Mouse (Mus musculus): ENCODE results near the gene Metrn. TPM values are rescaled to one million over a fixed set of nuclear protein-coding genes. Genes with fewer than 3 reads are reported as not detected.

Metrn gene
- polyA plus RNA-seq, 1 experiment from 2014 or later, result 41.9 TPM

DNA sequence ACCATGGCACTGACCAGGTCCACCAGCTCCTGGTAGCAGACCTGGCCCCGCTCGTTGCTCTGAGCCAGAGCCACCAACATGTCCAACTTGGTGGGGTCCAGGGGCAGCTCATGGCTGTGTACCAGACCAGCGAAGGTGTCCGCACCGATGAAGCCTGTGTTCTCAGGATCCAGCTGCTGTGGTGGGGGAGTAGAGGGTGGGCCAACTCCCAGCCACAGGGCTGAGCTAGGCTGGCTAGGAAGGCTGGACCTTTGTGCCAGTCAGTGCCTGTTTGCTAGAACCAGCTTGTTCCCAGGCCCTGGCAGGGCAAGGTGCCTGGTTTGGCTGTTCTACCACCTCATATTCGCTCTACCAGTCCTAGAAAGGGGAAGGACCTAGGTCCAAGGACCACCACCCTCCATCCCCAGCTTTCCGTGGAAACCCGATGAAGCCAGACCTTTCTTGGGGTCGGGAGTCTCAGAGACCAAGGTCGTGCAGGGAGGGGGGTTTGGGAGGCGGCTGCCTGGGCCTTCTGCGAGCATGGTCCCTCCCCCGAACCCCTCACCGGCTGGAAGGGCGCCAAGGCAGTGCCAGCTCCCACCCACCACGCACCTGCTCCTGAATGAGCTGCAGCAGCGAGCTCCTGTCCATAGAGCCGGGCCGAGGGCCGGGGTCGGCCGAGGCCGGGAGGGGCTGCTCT is 39.6 kb upstream of the Metrn start:
- Histone ChIP-seq H3K4me2 (replicated peaks) (peak overlapping the region; percentile 91), H3K4me3 (replicated peaks) (peak overlapping the region; percentile 34), H3K36me3 (peaks cover 14% of the 10 kb centered on the region), H3K9ac (peak overlapping the region; percentile 50), H3K4me1 (replicated peaks) (peaks cover 55% of the 10 kb centered on the region), H3K27ac (peak overlapping the region; percentile 27; the same call in 1 of the 2 replicates), H3K27me3 (replicated peaks) (no peaks in the 10 kb centered on the region), H3K9me3 (no peaks in the 10 kb centered on the region)
- no peak for ATAC-seq
- 23% methylated on average over 23 of the region's 23 CpGs for WGBS

DNA sequence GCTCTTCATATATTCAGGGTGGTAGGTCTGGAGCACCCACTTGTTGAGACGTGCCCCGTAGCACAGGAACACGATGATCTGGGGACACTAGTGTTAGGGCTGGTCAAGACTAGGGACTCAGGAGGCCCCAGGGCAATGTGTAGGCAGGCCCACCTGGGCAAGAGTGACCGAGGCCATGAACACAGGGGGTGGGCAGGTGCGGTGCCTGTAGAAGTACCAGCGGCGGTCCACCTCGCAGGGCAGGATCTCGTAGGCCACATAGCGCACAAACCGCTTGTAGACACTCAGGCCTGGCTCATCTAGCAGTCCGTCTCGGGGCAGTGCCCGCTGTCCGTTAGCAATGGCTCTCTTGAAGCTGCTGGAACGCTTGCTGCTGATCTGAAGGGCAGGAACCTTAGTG is 38.9 kb upstream of the Metrn start:
- no peak for ATAC-seq
- Histone ChIP-seq H3K9ac (0 out of 2 replicates have a peak overlapping the region, but pooled peaks have one; percentile 50), H3K9me3 (no peaks in the 10 kb centered on the region), H3K4me3 (replicated peaks) (no peak overlapping the region), H3K4me2 (replicated peaks) (peak overlapping the region; percentile 91; the same call in 1 of the 2 replicates), H3K4me1 (replicated peaks) (peaks cover 62% of the 10 kb centered on the region), H3K27ac (no peak overlapping the region), H3K27me3 (replicated peaks) (no peaks in the 10 kb centered on the region), H3K36me3 (peaks cover 17% of the 10 kb centered on the region)
- 91% methylated on average over 16 of the region's 16 CpGs for WGBS

DNA sequence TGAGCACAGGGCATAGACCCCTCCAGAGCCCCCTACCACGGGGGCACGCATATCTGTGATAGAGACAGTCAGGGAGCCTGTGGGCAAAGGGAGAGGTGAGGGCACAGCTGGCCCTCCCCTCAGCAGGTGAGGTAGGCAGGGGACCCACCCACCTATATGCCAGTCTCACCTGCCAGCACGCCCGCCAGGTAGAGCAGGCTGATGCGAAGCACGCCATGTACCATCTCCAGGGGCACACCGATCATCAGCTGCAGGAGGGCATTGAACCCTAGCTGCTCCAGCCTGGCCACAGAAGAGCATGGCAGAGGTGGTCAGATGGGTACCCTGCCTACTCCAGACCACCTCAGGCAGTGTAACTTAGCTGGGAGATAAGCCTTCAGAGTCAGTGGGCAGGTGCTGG is 38.4 kb upstream of the Metrn start:
- Histone ChIP-seq H3K27ac (no peak overlapping the region), H3K27me3 (replicated peaks) (no peaks in the 10 kb centered on the region), H3K4me2 (replicated peaks) (peak overlapping the region; percentile 91), H3K4me1 (replicated peaks) (peaks cover 65% of the 10 kb centered on the region), H3K36me3 (peaks cover 21% of the 10 kb centered on the region), H3K4me3 (replicated peaks) (peak overlapping the region; percentile 83; the same call in 1 of the 2 replicates), H3K9ac (peak overlapping the region; percentile 85; the same call in 1 of the 2 replicates), H3K9me3 (no peaks in the 10 kb centered on the region)
- ATAC-seq, result no peak
- WGBS, result 93% methylated on average over 7 of the region's 7 CpGs

DNA sequence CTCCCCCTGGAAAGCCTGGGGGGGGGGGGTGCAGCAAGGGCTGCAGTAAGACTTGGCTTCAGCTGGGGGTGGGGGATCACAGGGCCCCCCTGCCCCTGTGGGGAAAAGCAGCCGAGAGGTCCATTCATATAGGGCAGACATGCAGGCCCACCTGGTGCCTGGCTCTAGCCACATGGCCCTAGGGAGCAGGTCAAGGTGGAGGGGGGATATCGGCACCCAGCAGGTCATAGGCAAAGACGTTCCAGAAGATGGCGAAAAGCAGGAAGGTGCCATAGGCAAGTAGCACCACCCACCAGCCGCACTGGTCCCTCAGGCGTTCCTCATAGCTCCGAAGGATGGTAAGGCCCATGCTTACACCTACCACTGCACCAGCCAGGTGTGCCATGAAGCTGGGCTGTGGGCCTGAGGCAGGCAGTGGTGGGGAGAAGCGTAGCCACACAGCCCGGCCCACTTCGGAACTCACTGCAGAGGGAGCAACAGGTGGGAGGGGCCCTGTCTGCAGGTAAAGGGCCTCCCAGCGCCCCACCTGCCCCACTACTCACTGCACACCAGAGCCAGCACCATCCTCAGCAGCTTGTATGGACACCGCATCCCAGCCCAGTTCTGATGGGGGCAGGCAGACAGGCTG is 37.8 kb upstream of the Metrn start:
- no peak for ATAC-seq
- Histone ChIP-seq H3K4me3 (replicated peaks) (peak overlapping the region; percentile 83), H3K27me3 (replicated peaks) (no peaks in the 10 kb centered on the region), H3K9me3 (no peaks in the 10 kb centered on the region), H3K9ac (peak overlapping the region; percentile 85), H3K4me1 (replicated peaks) (peaks cover 70% of the 10 kb centered on the region), H3K27ac (no peak overlapping the region; the same call in 1 of the 2 replicates), H3K36me3 (peaks cover 21% of the 10 kb centered on the region), H3K4me2 (replicated peaks) (peak overlapping the region; percentile 91)
- 77% methylated on average over 12 of the region's 12 CpGs for WGBS

DNA sequence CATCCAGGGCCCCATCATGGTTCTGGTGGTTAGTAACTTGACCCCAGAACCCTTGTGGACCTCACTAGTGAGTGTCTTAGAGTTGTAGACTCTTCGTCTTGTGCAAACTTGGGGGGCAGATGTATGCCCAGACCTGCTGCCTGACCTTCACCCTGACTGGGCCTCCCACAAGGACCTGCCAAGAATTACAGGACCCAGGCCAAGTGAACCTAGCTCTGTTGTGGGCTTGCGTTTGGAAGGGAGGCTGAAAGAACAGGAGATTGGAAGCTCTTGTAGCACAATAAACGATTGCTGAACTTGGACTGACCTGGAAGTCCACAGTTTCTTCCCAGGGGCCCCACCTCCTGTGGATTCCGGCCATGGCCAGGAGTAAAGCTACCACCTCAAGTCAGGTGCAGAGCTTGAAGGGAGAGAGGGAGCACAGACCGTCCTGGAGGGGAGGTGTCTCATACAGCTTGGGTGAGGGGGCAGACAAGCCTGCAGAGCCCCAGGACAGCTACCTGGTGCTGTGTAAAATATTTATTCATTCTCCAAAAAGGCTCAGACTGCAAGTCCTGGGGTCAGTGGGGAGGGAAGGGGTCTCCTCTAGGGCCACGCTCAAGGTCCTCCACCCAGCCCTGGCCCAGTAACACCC is 37.1 kb upstream of the Metrn start:
- ATAC-seq, result no peak
- Histone ChIP-seq H3K4me3 (replicated peaks) (peak overlapping the region; percentile 83), H3K9me3 (no peaks in the 10 kb centered on the region), H3K36me3 (peaks cover 16% of the 10 kb centered on the region), H3K9ac (peak overlapping the region; percentile 85), H3K27ac (peak overlapping the region; percentile 98), H3K4me1 (replicated peaks) (peaks cover 68% of the 10 kb centered on the region), H3K27me3 (replicated peaks) (no peaks in the 10 kb centered on the region), H3K4me2 (replicated peaks) (peak overlapping the region; percentile 91)
- 19% methylated on average over 6 of the region's 6 CpGs for WGBS

GRCm38 (mm10) chr17:25833291-25833663 is 36.3 kb upstream of the Metrn start, which contains the start of gene Stub1:
Gene Stub1, minus strand, starts transcription at chr17:25833404.
- peaks cover 70% of the 10 kb centered on the region for H3K4me1 ChIP-seq (replicated peaks)
- H3K4me2 ChIP-seq (replicated peaks), result peak within 1 kb of the TSS; percentile 91
- under 1% methylated on average over 24 of the region's 24 CpGs for WGBS

DNA sequence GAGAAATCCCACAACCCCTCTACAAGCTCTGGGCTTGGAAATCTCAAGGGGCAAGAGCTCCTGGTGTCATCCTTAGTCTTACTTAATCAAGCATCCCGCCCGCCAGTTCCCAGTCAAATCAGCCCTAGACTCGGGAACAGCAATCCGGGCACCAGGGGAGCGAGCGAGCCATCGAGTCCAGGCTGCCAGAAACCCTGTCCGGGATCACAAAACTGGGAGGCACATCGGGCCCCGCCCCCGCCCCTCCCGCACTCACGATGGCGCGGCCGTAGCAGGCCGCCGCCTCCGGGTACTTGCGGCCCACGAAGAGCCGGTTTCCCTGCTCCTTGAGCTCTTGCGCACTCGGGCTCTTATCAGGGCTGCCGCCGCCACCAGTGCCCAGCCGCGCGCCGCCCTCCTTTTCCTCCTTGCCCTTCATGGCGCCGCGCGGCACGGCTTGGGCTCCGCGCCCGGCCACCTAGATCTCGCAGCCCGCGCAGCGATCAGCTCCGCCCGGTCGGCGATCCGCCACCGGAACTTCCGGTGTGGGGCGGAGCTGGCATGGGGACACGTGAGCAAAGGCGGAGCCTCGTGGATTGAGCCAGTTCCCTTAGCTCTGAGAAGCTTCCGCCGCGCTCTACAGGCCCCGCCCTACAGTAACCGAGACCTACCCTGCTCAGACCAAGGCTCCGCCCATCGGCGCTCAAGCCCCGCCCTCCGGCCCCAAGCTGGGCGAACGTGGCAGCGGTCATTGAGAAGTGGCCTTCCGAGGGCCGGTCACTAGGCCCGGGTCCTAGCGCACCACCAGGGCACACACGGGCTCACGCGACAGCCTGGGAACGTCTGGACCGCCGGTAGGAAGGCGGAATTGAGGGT is 35.7 kb upstream of the Metrn start:
- H3K27me3 ChIP-seq (replicated peaks), result no peaks in the 10 kb centered on the region
- H3K27ac ChIP-seq, result peak overlapping the region; percentile 98
- no peaks in the 10 kb centered on the region for H3K9me3 ChIP-seq
- H3K36me3 ChIP-seq, result peaks cover 14% of the 10 kb centered on the region
- ATAC-seq, result peak; percentile 92
- peaks cover 70% of the 10 kb centered on the region for H3K4me1 ChIP-seq (replicated peaks)
- H3K4me2 ChIP-seq (replicated peaks), result peak overlapping the region; percentile 91
- under 1% methylated on average over 76 of the region's 77 CpGs for WGBS
- peak overlapping the region; percentile 83 for H3K4me3 ChIP-seq (replicated peaks)
- peak overlapping the region; percentile 85 for H3K9ac ChIP-seq

More at GRCm38 (mm10) chr17:25833291-25833663, 36.3 kb upstream of the Metrn start, which contains the start of gene Stub1:
- ATAC-seq, result peak; percentile 82
- Histone ChIP-seq H3K36me3 (peaks cover 14% of the 10 kb centered on the region), H3K9ac (peak within 1 kb of the TSS; percentile 85), H3K9me3 (no peaks in the 10 kb centered on the region), H3K4me3 (replicated peaks) (peak within 1 kb of the TSS; percentile 83), H3K27ac (peak within 1 kb of the TSS; percentile 98), H3K27me3 (replicated peaks) (no peaks in the 10 kb centered on the region)

GRCm38 (mm10) chr17:25831451-25832281 is 34.7 kb upstream of the Metrn start:
- H3K27ac ChIP-seq, result peak overlapping the region; percentile 98
- peak overlapping the region; percentile 85 for H3K9ac ChIP-seq
- ATAC-seq, result no peak
- H3K4me2 ChIP-seq (replicated peaks), result peak overlapping the region; percentile 91
- H3K4me3 ChIP-seq (replicated peaks), result peak overlapping the region; percentile 83
- peaks cover 61% of the 10 kb centered on the region for H3K4me1 ChIP-seq (replicated peaks)
- no peaks in the 10 kb centered on the region for H3K9me3 ChIP-seq
- 47% methylated on average over 21 of the region's 21 CpGs for WGBS
- no peaks in the 10 kb centered on the region for H3K27me3 ChIP-seq (replicated peaks)
- H3K36me3 ChIP-seq, result peaks cover 14% of the 10 kb centered on the region

DNA sequence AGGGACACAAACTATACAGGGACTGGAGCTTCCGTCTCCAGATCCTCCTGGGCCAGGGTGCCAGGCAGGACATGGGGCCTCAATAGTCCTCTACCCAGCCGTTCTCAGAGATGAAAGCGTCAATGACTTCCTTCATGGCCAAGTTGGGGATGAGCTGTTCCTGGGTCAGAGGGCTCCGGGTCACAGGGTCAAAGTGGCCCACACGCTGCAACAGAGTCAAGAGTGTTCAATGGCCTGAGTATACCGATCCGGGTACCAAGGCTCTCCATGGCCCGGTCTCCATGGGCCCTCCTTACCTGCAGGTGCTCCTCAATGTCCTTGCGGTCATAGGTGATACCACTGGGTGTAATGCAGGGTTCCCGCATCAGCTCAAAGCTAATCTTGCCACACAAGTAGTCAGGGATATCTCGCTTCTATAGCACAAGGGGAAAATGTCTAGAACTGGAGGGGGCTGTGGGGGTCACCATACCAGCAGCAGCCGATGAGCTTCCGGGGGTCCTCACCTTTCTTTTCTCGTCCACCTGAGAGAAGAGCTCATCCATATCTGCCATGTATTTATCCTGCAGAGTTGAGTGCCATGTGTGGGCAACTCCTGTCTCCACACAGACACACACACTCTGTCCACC is 34.0 kb upstream of the Metrn start:
- H3K9ac ChIP-seq, result peak overlapping the region; percentile 85; the same call in 1 of the 2 replicates
- H3K27ac ChIP-seq, result peak overlapping the region; percentile 98; the same call in 1 of the 2 replicates
- no peak for ATAC-seq
- peak overlapping the region; percentile 91 for H3K4me2 ChIP-seq (replicated peaks)
- 84% methylated on average over 14 of the region's 14 CpGs for WGBS
- H3K4me1 ChIP-seq (replicated peaks), result peaks cover 55% of the 10 kb centered on the region
- H3K27me3 ChIP-seq (replicated peaks), result no peaks in the 10 kb centered on the region
- peak overlapping the region; percentile 83 for H3K4me3 ChIP-seq (replicated peaks)
- H3K9me3 ChIP-seq, result no peaks in the 10 kb centered on the region
- H3K36me3 ChIP-seq, result peaks cover 17% of the 10 kb centered on the region

DNA sequence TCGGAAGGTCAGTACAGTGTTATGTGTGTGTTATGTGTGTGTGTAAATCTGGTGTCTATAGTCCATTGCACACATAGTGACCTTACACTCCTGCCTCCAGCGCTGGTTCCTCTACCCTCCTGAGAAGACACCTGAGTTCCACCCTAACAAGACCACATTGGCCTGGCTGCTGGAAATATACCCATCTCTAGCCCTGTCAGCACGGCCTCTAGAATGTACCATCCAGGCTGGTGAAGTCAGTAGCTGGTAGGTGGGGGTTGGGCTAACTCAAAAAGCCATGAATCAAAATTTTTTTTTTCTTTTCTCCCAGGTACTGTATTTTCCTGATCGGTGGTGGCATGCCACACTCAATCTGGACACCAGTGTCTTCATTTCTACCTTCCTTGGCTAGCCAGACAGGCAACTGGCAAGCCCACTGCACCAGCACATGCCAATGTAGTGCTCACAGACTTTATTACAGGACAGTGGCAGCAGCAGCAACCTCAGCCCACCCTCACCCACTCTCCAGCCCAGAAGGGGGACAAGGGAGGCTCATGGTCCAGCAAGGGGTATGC is 33.3 kb upstream of the Metrn start:
- 77% methylated on average over 4 of the region's 4 CpGs for WGBS
- no peak overlapping the region; the same call in 1 of the 2 replicates for H3K4me3 ChIP-seq (replicated peaks)
- H3K27ac ChIP-seq, result peak overlapping the region; percentile 5; the same call in 1 of the 2 replicates
- no peaks in the 10 kb centered on the region for H3K27me3 ChIP-seq (replicated peaks)
- H3K4me2 ChIP-seq (replicated peaks), result peak overlapping the region; percentile 91
- peaks cover 19% of the 10 kb centered on the region for H3K36me3 ChIP-seq
- H3K4me1 ChIP-seq (replicated peaks), result peaks cover 53% of the 10 kb centered on the region
- H3K9me3 ChIP-seq, result no peaks in the 10 kb centered on the region
- no peak for ATAC-seq
- 0 out of 2 replicates have a peak overlapping the region, but pooled peaks have one; percentile 10 for H3K9ac ChIP-seq
